Mouse (Mus musculus): ENCODE data around the gene Armcx5. TPM values are rescaled to one million over a fixed set of nuclear protein-coding genes. Genes with fewer than 3 reads are reported as not detected.
"Not testable (repeated sequence)": the region's sequence is repeated elsewhere in the genome, so short reads cannot be mapped to it uniquely, and the experiment has no call there.

The Armcx5 gene
- polyA plus RNA-seq, 1 experiment, result 2.1 TPM

GRCm38 (mm10) chrX:135738730-135739520, 3.6 kb upstream of the Armcx5 start:
- no peak for DNase-seq
- H3K27me3 ChIP-seq (ENCODE audit: control insufficient read depth, insufficient read depth, low read length), result no peaks in the 10 kb centered on the region
- WGBS, result 75% methylated on average over 2 of the region's 2 CpGs
- H3K4me3 ChIP-seq (ENCODE audit: control insufficient read depth, insufficient read depth, low read length), result no peak overlapping the region
- H3K36me3 ChIP-seq (ENCODE audit: control insufficient read depth, insufficient read depth, low read length), result no peaks in the 10 kb centered on the region
- H3K27ac ChIP-seq (ENCODE audit: control insufficient read depth, insufficient read depth, low read length), result no peak overlapping the region
- no peaks in the 10 kb centered on the region for H3K4me1 ChIP-seq (replicated peaks; ENCODE audit: control insufficient read depth, insufficient read depth, low read length)
- TF ChIP-seq CTCF (IDR thresholded peaks at IDR 0.05; ENCODE audit: borderline replicate concordance, control insufficient read depth, extremely low read depth, insufficient read depth, low read length, poor library complexity) (no peak), POLR2A (IDR thresholded peaks at IDR 0.05; ENCODE audit: control insufficient read depth, extremely low read depth, insufficient read depth, low read length, poor library complexity) (no peak)

GRCm38 (mm10) chrX:135743056-135743355, 473 bp downstream of the Armcx5 start:
- no peaks in the 10 kb centered on the region for H3K36me3 ChIP-seq (ENCODE audit: control insufficient read depth, insufficient read depth, low read length)

GRCm38 (mm10) chrX:135745376-135745775, 2.8 kb downstream of the Armcx5 start:
- not testable (repeated sequence) for H3K27ac ChIP-seq (ENCODE audit: control insufficient read depth, insufficient read depth, low read length); H3K36me3 ChIP-seq (ENCODE audit: control insufficient read depth, insufficient read depth, low read length); H3K27me3 ChIP-seq (ENCODE audit: control insufficient read depth, insufficient read depth, low read length); DNase-seq; H3K4me3 ChIP-seq (ENCODE audit: control insufficient read depth, insufficient read depth, low read length); H3K4me1 ChIP-seq (replicated peaks; ENCODE audit: control insufficient read depth, insufficient read depth, low read length)
- 100% methylated on average over 3 of the region's 3 CpGs for WGBS

More at GRCm38 (mm10) chrX:135743056-135743355, 473 bp downstream of the Armcx5 start:
- Histone ChIP-seq H3K4me1 (replicated peaks; ENCODE audit: control insufficient read depth, insufficient read depth, low read length) (no peaks in the 10 kb centered on the region), H3K27ac (ENCODE audit: control insufficient read depth, insufficient read depth, low read length) (no peak overlapping the region), H3K27me3 (ENCODE audit: control insufficient read depth, insufficient read depth, low read length) (no peaks in the 10 kb centered on the region), H3K4me3 (ENCODE audit: control insufficient read depth, insufficient read depth, low read length) (peak overlapping the region; percentile 99)
- no peak for DNase-seq
- WGBS, result 5% methylated on average over 7 of the region's 7 CpGs
- TF ChIP-seq CTCF (IDR thresholded peaks at IDR 0.05; ENCODE audit: borderline replicate concordance, control insufficient read depth, extremely low read depth, insufficient read depth, low read length, poor library complexity) (no peak), POLR2A (IDR thresholded peaks at IDR 0.05; ENCODE audit: control insufficient read depth, extremely low read depth, insufficient read depth, low read length, poor library complexity) (no peak)

- Histone ChIP-seq H3K4me1 (replicated peaks; ENCODE audit: control insufficient read depth, insufficient read depth, low read length) (no peaks in the 10 kb centered on the region), H3K27me3 (ENCODE audit: control insufficient read depth, insufficient read depth, low read length) (no peaks in the 10 kb centered on the region), H3K4me3 (ENCODE audit: control insufficient read depth, insufficient read depth, low read length) (no peak overlapping the region), H3K36me3 (ENCODE audit: control insufficient read depth, insufficient read depth, low read length) (peaks cover 6% of the 10 kb centered on the region; the same call in 1 of the 2 replicates), H3K27ac (ENCODE audit: control insufficient read depth, insufficient read depth, low read length) (no peak overlapping the region)
- DNase-seq, result peak; percentile 55
- WGBS, result 0% methylated on average over 2 of the region's 2 CpGs
- TF ChIP-seq CTCF (IDR thresholded peaks at IDR 0.05; ENCODE audit: borderline replicate concordance, control insufficient read depth, extremely low read depth, insufficient read depth, low read length, poor library complexity), result no peak
- TF ChIP-seq POLR2A (IDR thresholded peaks at IDR 0.05; ENCODE audit: control insufficient read depth, extremely low read depth, insufficient read depth, low read length, poor library complexity), result no peak
These were observed 10.3 kb downstream of the Armcx5 start for GRCm38 (mm10) chrX:135752832-135753231.

GRCm38 (mm10) chrX:135761707-135762106, 19.2 kb downstream of the Armcx5 start:
- H3K4me3 ChIP-seq (ENCODE audit: control insufficient read depth, insufficient read depth, low read length), result no peak overlapping the region
- TF ChIP-seq POLR2A (IDR thresholded peaks at IDR 0.05; ENCODE audit: control insufficient read depth, extremely low read depth, insufficient read depth, low read length, poor library complexity) (no peak), CTCF (IDR thresholded peaks at IDR 0.05; ENCODE audit: borderline replicate concordance, control insufficient read depth, extremely low read depth, insufficient read depth, low read length, poor library complexity) (no peak)
- H3K27ac ChIP-seq (ENCODE audit: control insufficient read depth, insufficient read depth, low read length), result no peak overlapping the region
- H3K4me1 ChIP-seq (replicated peaks; ENCODE audit: control insufficient read depth, insufficient read depth, low read length), result no peaks in the 10 kb centered on the region
- H3K36me3 ChIP-seq (ENCODE audit: control insufficient read depth, insufficient read depth, low read length), result peaks cover 4% of the 10 kb centered on the region; the same call in 1 of the 2 replicates
- no peaks in the 10 kb centered on the region for H3K27me3 ChIP-seq (ENCODE audit: control insufficient read depth, insufficient read depth, low read length)
- no peak for DNase-seq

GRCm38 (mm10) chrX:135768043-135768548, 25.6 kb downstream of the Armcx5 start:
- no peaks in the 10 kb centered on the region for H3K27me3 ChIP-seq (ENCODE audit: control insufficient read depth, insufficient read depth, low read length)
- 93% methylated on average over 2 of the region's 3 CpGs for WGBS

GRCm38 (mm10) chrX:135768565-135768964, 26.0 kb downstream of the Armcx5 start:
- H3K27me3 ChIP-seq (ENCODE audit: control insufficient read depth, insufficient read depth, low read length), result no peaks in the 10 kb centered on the region
- H3K36me3 ChIP-seq (ENCODE audit: control insufficient read depth, insufficient read depth, low read length), result no peaks in the 10 kb centered on the region
- H3K4me1 ChIP-seq (replicated peaks; ENCODE audit: control insufficient read depth, insufficient read depth, low read length), result no peaks in the 10 kb centered on the region
- no peak for DNase-seq
- TF ChIP-seq CTCF (IDR thresholded peaks at IDR 0.05; ENCODE audit: borderline replicate concordance, control insufficient read depth, extremely low read depth, insufficient read depth, low read length, poor library complexity), result no peak
- TF ChIP-seq POLR2A (IDR thresholded peaks at IDR 0.05; ENCODE audit: control insufficient read depth, extremely low read depth, insufficient read depth, low read length, poor library complexity), result no peak
- no peak overlapping the region for H3K27ac ChIP-seq (ENCODE audit: control insufficient read depth, insufficient read depth, low read length)
- no peak overlapping the region for H3K4me3 ChIP-seq (ENCODE audit: control insufficient read depth, insufficient read depth, low read length)
- 89% methylated on average over 2 of the region's 2 CpGs for WGBS

More at GRCm38 (mm10) chrX:135768043-135768548, 25.6 kb downstream of the Armcx5 start:
- no peak for DNase-seq
- H3K27ac ChIP-seq (ENCODE audit: control insufficient read depth, insufficient read depth, low read length), result no peak overlapping the region
- no peaks in the 10 kb centered on the region for H3K4me1 ChIP-seq (replicated peaks; ENCODE audit: control insufficient read depth, insufficient read depth, low read length)
- H3K4me3 ChIP-seq (ENCODE audit: control insufficient read depth, insufficient read depth, low read length), result no peak overlapping the region
- TF ChIP-seq POLR2A (IDR thresholded peaks at IDR 0.05; ENCODE audit: control insufficient read depth, extremely low read depth, insufficient read depth, low read length, poor library complexity), result no peak
- no peak for TF ChIP-seq CTCF (IDR thresholded peaks at IDR 0.05; ENCODE audit: borderline replicate concordance, control insufficient read depth, extremely low read depth, insufficient read depth, low read length, poor library complexity)
- no peaks in the 10 kb centered on the region for H3K36me3 ChIP-seq (ENCODE audit: control insufficient read depth, insufficient read depth, low read length)
